In the genomic region with DNA sequence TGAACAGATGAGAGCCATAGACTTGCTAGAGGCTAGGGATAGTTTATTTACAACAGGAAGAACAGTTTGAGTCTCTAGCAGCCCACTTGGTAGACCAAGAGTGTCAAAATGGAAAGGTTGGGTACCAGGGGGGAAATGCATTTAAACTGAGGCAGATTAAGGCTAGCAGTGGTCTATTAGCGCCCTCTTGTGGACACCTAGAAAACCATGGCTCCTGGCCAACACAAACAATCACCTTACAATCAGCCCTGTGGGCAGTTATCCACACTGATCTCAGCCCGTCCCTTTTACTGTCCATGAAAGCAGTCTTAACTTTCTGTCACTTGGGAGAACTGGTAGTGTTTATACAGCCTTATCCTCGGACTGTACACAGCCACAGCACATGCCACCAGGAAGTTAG, we compare ENCODE assay signal across 8 mouse cellular contexts. TPM values are rescaled to one million over a fixed set of nuclear protein-coding genes. Genes with fewer than 3 reads are reported as not detected.
DNase-seq lines count a peak whose midpoint lies in the region; ATAC-seq lines count a peak whose summit lies in the region.

No protein-coding gene starts in this region.

- H3K27me3 ChIP-seq in kidney, embryonic 16.5 days (ENCODE audit: insufficient read depth, low read length) = no peaks in the 10 kb centered on the region

- 7% methylated on average over 3 of the region's 3 CpGs for WGBS in kidney, embryonic 16.5 days

- no peak overlapping the region for H3K27ac ChIP-seq in kidney, embryonic 16.5 days (ENCODE audit: low read length)

- H3K4me1 ChIP-seq in kidney, embryonic 16.5 days (ENCODE audit: insufficient read depth, low read length) = peaks cover 16% of the 10 kb centered on the region; the same call in 1 of the 2 replicates

- peak; percentile 51 for DNase-seq in kidney, adult 11 months
- peak; percentile 50 to 90 for DNase-seq in adrenal gland, adult (ENCODE audit: inconsistent age in 2 of 2, low spot score in 1 of 2)
- DNase-seq in embryo, embryonic 11 days = peak; percentile 75
- peak; percentile 35 to 75 for DNase-seq in heart, adult 9 months (ENCODE audit: low spot score in 2 of 2)
- DNase-seq in layer of hippocampus, adult 8-10 months (ENCODE audit: low spot score in 2 of 2) = peak; percentile 55 to 79
- DNase-seq in lung, postnatal 4 days = peak; percentile 35 to 78
- DNase-seq in spleen, postnatal 4 days (ENCODE audit: low spot score in 2 of 2) = peak; percentile 51 to 72

- peaks cover 22% of the 10 kb centered on the region for H3K36me3 ChIP-seq in kidney, embryonic 16.5 days (ENCODE audit: insufficient read depth, low read length)

- H3K9me3 ChIP-seq in kidney, embryonic 16.5 days (ENCODE audit: low read length) = no peaks in the 10 kb centered on the region

- H3K4me2 ChIP-seq in kidney, embryonic 16.5 days (replicated peaks; ENCODE audit: low read depth, low read length) = no peak overlapping the region

- no peak overlapping the region for H3K4me3 ChIP-seq in kidney, embryonic 16.5 days (ENCODE audit: low read length)

- no peak for ATAC-seq in kidney, embryonic 16.5 days (ENCODE audit: low FRiP score, low TSS enrichment)

- H3K9ac ChIP-seq in kidney, embryonic 16.5 days (replicated peaks; ENCODE audit: low read length) = no peak overlapping the region

RNA-seq across cellular contexts. Expression of a gene that starts 4.7 kb away (rescaled TPM):
- polyA plus RNA-seq in kidney, embryonic 16.5 days (2015; fragmentation: Nextera tagmentation; extraction: Ambion mirVana) = 146 and 156 TPM in 2 replicates
- 100 to 1,000 TPM; 173 to 207 (median 189) TPM for total RNA-seq in layer of hippocampus, adult 8-10 months (2022)

RNA-seq across cellular contexts. Expression of a gene that starts 42.9 kb away (rescaled TPM):
- polyA plus RNA-seq in kidney, embryonic 16.5 days (2015; fragmentation: Nextera tagmentation; extraction: Ambion mirVana) = 1.8 TPM in 2 replicates
- total RNA-seq in layer of hippocampus, adult 8-10 months (2022) = 1 to 10 TPM; 7.1 to 9.9 (median 8.4) TPM
